Mouse (Mus musculus) intestine, embryonic 16.5 days (tissue): ENCODE measurements around the gene Hspa1b. TPM values are rescaled to one million over a fixed set of nuclear protein-coding genes. Genes with fewer than 3 reads are reported as not detected.
"Not testable (repeated sequence)": the region's sequence is repeated elsewhere in the genome, so short reads cannot be mapped to it uniquely, and the experiment has no call there.

Source experiments
- ATAC-seq: fragments of 200-750 bp; cut with Nextera tagmentation; 2 replicates; pipeline ENCODE4 v1.8.0; 2017; ENCODE audit warnings: moderate TSS enrichment, moderate library complexity
- H3K27ac ChIP-seq: fragments of 300-500 bp; sonication (generic); 2 replicates; pipeline ENCODE4 v1.5.1; 2014; ENCODE audit warnings: mild to moderate bottlenecking, low read length
- H3K27me3 ChIP-seq: fragments of 300-500 bp; sonication (generic); replicated peaks from 2 replicates; pipeline ENCODE4 v1.6.1; 2014; ENCODE audit warnings: low read length, control low read depth, mixed read lengths; ENCODE audit not compliant: control insufficient read depth, insufficient read depth
- H3K36me3 ChIP-seq: fragments of 300-500 bp; sonication (generic); 2 replicates; pipeline ENCODE4 v1.6.1; 2014; ENCODE audit warnings: low read length, control low read depth; ENCODE audit not compliant: control insufficient read depth, insufficient read depth
- H3K4me1 ChIP-seq: fragments of 300-500 bp; sonication (generic); 2 replicates; pipeline ENCODE4 v1.6.1; 2014; ENCODE audit warnings: low read length, control low read depth, mixed read lengths; ENCODE audit not compliant: control insufficient read depth, insufficient read depth
- H3K4me2 ChIP-seq: fragments of 300-500 bp; sonication (generic); 2 replicates; pipeline ENCODE4 v1.6.1; 2014; ENCODE audit warnings: low read depth, low read length, control low read depth
- H3K4me3 ChIP-seq: fragments of 300-500 bp; sonication (generic); 2 replicates; pipeline ENCODE4 v1.5.1; 2014; ENCODE audit warnings: mild to moderate bottlenecking, low read length
- H3K9ac ChIP-seq: fragments of 300-500 bp; sonication (generic); 2 replicates; pipeline ENCODE4 v1.6.1; 2014; ENCODE audit warnings: low read depth, low read length
- H3K9me3 ChIP-seq: fragments of 300-500 bp; sonication (generic); 2 replicates; pipeline ENCODE4 v1.6.1; 2016; ENCODE audit warnings: low read length, control low read depth; ENCODE audit not compliant: control insufficient read depth
- WGBS: fragments of 180-500 bp; shearing (Covaris S2); extraction: QIAGEN DNeasy Blood & Tissue Kit; methylation state at CpG from one replicate; pipeline ENCODE4 v1.1.7; 2014; 5-methylcytosine and 5-hydroxymethylcytosine counted together
- polyA plus RNA-seq: library from polyadenylated mRNA; unstranded; fragments of >200 nt; fragmentation: Nextera tagmentation; extraction: Ambion mirVana; gene quantifications from 2 replicates; pipeline ENCODE4 v1.2.1, GENCODE M21; 2015

The Hspa1b gene
- polyA plus RNA-seq, 1 experiment from 2014 or later, result 0.24 TPM

- no peak for ATAC-seq
Observed at GRCm38 (mm10) chr17:34984218-34984617, 25.2 kb upstream of the Hspa1b start.

GRCm38 (mm10) chr17:34982328-34982727 lies 23.3 kb upstream of the Hspa1b start:
- peak overlapping the region; percentile 96 for H3K9ac ChIP-seq
- WGBS, result under 1% methylated on average over 15 of the region's 15 CpGs
- H3K4me1 ChIP-seq, result peaks cover 17% of the 10 kb centered on the region
- no peaks in the 10 kb centered on the region for H3K27me3 ChIP-seq
- peak overlapping the region; percentile 89 for H3K4me3 ChIP-seq
- H3K4me2 ChIP-seq, result peak overlapping the region; percentile 80
- H3K27ac ChIP-seq, result peak overlapping the region; percentile 99
- no peaks in the 10 kb centered on the region for H3K9me3 ChIP-seq
- H3K36me3 ChIP-seq, result 0 out of 2 replicates have a peak, but pooled peaks cover 8% of the 10 kb centered on the region
- ATAC-seq, result no peak; the same call in 1 of the 2 replicates

More at GRCm38 (mm10) chr17:34984218-34984617, 25.2 kb upstream of the Hspa1b start:
- Histone ChIP-seq H3K4me3 (no peak overlapping the region), H3K27me3 (no peaks in the 10 kb centered on the region), H3K9me3 (no peaks in the 10 kb centered on the region), H3K36me3 (0 out of 2 replicates have a peak, but pooled peaks cover 8% of the 10 kb centered on the region), H3K4me1 (peaks cover 17% of the 10 kb centered on the region), H3K27ac (no peak overlapping the region), H3K9ac (no peak overlapping the region), H3K4me2 (no peak overlapping the region)
- WGBS, result 72% methylated on average over 2 of the region's 2 CpGs

DNA sequence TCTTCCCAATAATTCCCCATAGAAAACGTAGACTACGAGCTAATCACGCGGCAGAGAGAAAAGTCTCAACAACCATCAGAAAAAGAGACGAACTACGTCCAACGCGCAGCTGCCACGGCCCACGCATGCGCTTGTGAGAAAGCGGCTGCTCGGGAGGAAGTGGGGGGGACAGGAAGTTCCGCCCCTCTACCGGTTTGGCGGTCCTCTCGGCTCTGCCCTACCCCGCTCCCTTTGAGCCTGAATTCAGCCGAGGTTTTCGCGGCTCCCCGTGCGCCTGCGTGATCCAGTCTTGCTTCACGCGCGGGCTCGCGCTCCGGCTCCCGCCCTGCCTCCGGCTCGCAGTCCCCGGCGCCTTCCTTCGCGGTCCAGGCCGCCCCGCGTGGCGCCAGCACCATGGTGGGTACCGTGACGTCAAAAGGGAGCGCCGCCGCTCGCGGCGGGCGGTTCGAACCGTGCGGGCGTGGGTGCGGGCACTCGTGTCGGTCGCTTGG lies 22.7 kb upstream of the Hspa1b start, which contains the start of gene Lsm2:
Gene Lsm2, plus strand, starts transcription at position 173 of the 491 bp plus-strand sequence.
- Histone ChIP-seq H3K4me2 (peak within 1 kb of the TSS; percentile 80), H3K27ac (peak within 1 kb of the TSS; percentile 99), H3K36me3 (0 out of 2 replicates have a peak, but pooled peaks cover 8% of the 10 kb centered on the region), H3K4me3 (peak within 1 kb of the TSS; percentile 89), H3K9ac (peak within 1 kb of the TSS; percentile 96), H3K4me1 (peaks cover 17% of the 10 kb centered on the region), H3K9me3 (no peaks in the 10 kb centered on the region), H3K27me3 (no peaks in the 10 kb centered on the region)
- ATAC-seq, result peak; percentile 94
- WGBS, result under 1% methylated on average over 58 of the region's 58 CpGs

DNA sequence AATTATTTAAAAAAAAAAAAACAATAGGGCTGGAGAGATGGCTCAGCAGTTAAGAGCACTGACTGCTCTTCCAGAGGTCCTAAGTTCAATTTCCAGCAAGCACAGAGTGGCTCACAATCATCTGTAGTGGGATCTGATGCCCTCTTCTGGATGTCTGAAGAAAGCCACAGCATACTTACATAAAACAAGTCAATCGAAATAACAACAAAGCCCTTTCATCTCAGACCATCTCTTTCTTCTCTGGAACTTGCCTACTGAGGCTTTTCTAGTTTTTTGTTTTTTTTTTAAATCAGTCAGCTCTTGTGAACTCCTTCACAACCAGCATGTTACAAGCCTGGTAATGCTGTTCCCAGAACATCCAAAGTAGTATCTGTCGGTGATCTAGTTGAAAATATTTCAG lies 21.6 kb upstream of the Hspa1b start:
- Histone ChIP-seq H3K9ac (peak overlapping the region; percentile 96), H3K27me3 (no peaks in the 10 kb centered on the region), H3K36me3 (0 out of 2 replicates have a peak, but pooled peaks cover under 1% of the 10 kb centered on the region), H3K27ac (0 out of 2 replicates have a peak overlapping the region, but pooled peaks have one; percentile 5), H3K4me2 (peak overlapping the region; percentile 80), H3K9me3 (no peaks in the 10 kb centered on the region), H3K4me3 (peak overlapping the region; percentile 89), H3K4me1 (peaks cover 17% of the 10 kb centered on the region)
- no peak for ATAC-seq
- 12% methylated on average over 2 of the region's 2 CpGs for WGBS

DNA sequence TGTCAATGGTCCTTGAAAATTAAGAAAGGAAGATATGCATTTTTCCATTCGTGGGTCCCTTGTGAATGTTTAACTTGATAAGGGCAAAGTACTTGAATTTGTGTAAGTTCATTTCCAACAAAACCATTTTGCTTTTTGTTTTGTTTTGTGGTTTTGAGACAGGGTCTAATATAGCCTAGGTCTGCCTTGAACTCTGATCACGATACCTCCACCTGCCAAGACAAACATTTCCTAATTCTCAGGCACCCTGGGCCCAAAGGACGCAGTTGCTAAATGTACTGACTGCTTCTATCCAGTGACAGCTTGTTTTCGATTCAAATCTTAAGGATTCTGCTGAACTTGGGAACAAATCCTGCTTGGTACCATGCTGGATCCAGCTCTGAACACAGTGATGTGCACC lies 20.6 kb upstream of the Hspa1b start:
- 0 out of 2 replicates have a peak overlapping the region, but pooled peaks have one; percentile 47 for H3K27ac ChIP-seq
- H3K4me2 ChIP-seq, result no peak overlapping the region
- no peaks in the 10 kb centered on the region for H3K9me3 ChIP-seq
- H3K4me3 ChIP-seq, result no peak overlapping the region
- no peaks in the 10 kb centered on the region for H3K36me3 ChIP-seq
- H3K4me1 ChIP-seq, result peaks cover 15% of the 10 kb centered on the region
- no peak for ATAC-seq
- no peak overlapping the region for H3K9ac ChIP-seq
- no peaks in the 10 kb centered on the region for H3K27me3 ChIP-seq
- 84% methylated on average over 4 of the region's 4 CpGs for WGBS

GRCm38 (mm10) chr17:34978239-34978638 lies 19.2 kb upstream of the Hspa1b start:
- 87% methylated on average over 27 of the region's 27 CpGs for WGBS
- no peak overlapping the region for H3K9ac ChIP-seq
- H3K27ac ChIP-seq, result no peak overlapping the region
- H3K4me2 ChIP-seq, result no peak overlapping the region
- no peak overlapping the region for H3K4me3 ChIP-seq
- no peaks in the 10 kb centered on the region for H3K9me3 ChIP-seq
- no peaks in the 10 kb centered on the region for H3K27me3 ChIP-seq
- H3K36me3 ChIP-seq, result no peaks in the 10 kb centered on the region
- H3K4me1 ChIP-seq, result peaks cover 13% of the 10 kb centered on the region
- no peak for ATAC-seq

- Histone ChIP-seq H3K27me3 (no peaks in the 10 kb centered on the region), H3K9ac (no peak overlapping the region), H3K4me3 (no peak overlapping the region), H3K4me2 (no peak overlapping the region), H3K4me1 (peaks cover 11% of the 10 kb centered on the region), H3K36me3 (no peaks in the 10 kb centered on the region), H3K9me3 (no peaks in the 10 kb centered on the region), H3K27ac (no peak overlapping the region)
- WGBS, result 94% methylated on average over 20 of the region's 20 CpGs
- ATAC-seq, result no peak
Observed at GRCm38 (mm10) chr17:34977000-34977399, 18.0 kb upstream of the Hspa1b start.

DNA sequence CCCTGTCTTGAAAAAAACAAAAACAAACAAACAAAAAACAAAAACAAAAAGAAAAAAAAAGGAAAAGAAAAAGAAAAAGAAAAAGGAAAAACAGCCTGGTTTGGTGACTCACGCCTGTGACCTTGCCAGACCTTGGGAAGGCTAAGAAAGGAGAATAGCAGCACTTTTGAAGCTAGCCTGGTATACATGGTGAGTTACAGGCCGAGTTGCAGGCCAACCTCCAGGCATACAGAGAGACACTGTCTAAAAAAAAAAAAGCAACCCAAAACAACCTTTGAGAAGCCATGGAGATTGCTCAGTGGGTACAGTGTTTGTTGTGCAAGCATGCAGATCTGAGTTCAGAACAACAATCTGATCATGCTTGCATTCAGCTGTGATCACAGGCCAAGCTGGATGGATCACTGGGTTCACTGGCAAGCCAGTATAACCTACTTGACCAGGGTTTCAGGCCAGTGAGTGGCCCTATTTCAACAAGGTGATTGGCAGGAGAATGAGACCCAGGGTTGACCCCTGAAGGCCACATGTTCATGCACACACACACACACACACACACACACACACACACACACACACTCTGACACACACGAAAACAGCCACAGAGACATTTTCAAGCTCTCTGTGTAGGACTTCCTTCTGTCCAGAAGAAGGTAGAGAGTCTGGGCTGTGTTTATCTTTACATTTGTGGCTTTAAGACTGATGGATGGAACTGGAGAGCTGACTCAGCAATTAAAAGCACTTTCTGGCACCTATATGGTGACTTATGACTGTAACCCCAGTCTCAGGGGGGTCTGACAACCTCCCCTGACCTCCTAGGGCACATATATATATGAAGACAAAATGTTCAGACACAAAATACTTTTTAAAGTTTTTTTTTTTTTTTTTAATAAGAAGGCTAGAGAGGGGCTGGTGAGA lies 16.8 kb upstream of the Hspa1b start:
- Histone ChIP-seq H3K9me3 (no peaks in the 10 kb centered on the region), H3K4me1 (peaks cover 9% of the 10 kb centered on the region), H3K4me2 (no peak overlapping the region), H3K4me3 (no peak overlapping the region), H3K27me3 (no peaks in the 10 kb centered on the region), H3K36me3 (no peaks in the 10 kb centered on the region), H3K9ac (no peak overlapping the region), H3K27ac (no peak overlapping the region)
- ATAC-seq, result no peak
- WGBS, result 76% methylated on average over 3 of the region's 3 CpGs

DNA sequence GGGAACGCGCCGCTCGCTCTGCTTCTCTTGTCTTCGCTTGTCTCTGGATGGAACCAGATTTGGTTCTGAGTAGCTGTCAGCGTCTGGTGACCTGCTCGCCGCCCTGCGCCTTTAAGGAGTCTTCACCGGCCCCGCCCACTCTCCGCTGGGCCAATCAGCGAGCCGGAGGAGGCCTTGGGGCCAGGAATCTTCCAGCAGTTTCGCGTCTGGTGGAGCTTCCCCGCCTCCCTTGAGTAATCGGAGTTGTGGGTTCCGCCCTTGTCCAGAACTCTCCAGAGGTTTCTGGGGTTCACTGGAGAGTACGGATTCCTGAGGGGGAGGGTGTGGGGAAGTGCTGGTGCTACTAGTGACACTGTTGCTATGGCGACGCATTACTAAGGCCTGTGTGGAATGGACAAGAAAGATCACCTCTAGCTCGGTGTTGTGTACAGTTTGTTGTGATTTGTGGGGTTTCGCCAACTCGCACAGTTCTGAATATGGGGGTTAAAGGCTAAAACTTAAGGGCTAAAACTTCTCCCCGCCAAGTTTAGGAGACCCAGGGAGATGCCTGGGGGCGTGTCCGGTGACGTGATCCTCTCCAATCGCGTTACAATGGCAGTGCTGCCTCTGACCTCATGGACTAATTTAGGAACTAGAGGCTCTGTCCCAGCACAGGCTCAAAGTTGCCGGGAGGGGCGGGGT lies 13.2 kb upstream of the Hspa1b start, which contains the start of the genes Hspa1a and Hspa1l:
Gene Hspa1a, minus strand, starts transcription at position 88 of the 681 bp plus-strand sequence.
Gene Hspa1l, plus strand, starts transcription at position 635 of the 681 bp plus-strand sequence.
- peak; percentile 96 for ATAC-seq
- 1% methylated on average over 28 of the region's 33 CpGs for WGBS
- not testable (repeated sequence) for H3K36me3 ChIP-seq, H3K4me1 ChIP-seq, H3K9me3 ChIP-seq
- Histone ChIP-seq H3K9ac (peak within 1 kb of the TSS; percentile 48), H3K4me2 (peak within 1 kb of the TSS; percentile 71), H3K27ac (peak within 1 kb of the TSS; percentile 52), H3K27me3 (peaks cover 17% of the 10 kb centered on the region), H3K4me3 (peak within 1 kb of the TSS; percentile 46)
